Mouse (Mus musculus) kidney, adult 9 months (tissue): ENCODE measurements around the gene Btg3.
"Not testable (repeated sequence)": the region's sequence is repeated elsewhere in the genome, so short reads cannot be mapped to it uniquely, and the experiment has no call there.

Experiments used
- DNase-seq: peaks from one replicate; pipeline ENCODE4 v3.0.0; 2022

The Btg3 gene

GRCm38 (mm10) chr16:78376745-78377570, at the start of gene Btg3:
Btg3 (minus strand) TSS chr16:78377192.
- DNase-seq = peak; percentile 85

- DNase-seq = no peak
These were observed 40.7 kb upstream of the Btg3 start for GRCm38 (mm10) chr16:78417733-78418132.

- no peak for DNase-seq
These were observed 39.5 kb upstream of the Btg3 start for GRCm38 (mm10) chr16:78416500-78416899.

- no peak for DNase-seq
These were observed 33.0 kb upstream of the Btg3 start for GRCm38 (mm10) chr16:78409991-78410390.

DNA sequence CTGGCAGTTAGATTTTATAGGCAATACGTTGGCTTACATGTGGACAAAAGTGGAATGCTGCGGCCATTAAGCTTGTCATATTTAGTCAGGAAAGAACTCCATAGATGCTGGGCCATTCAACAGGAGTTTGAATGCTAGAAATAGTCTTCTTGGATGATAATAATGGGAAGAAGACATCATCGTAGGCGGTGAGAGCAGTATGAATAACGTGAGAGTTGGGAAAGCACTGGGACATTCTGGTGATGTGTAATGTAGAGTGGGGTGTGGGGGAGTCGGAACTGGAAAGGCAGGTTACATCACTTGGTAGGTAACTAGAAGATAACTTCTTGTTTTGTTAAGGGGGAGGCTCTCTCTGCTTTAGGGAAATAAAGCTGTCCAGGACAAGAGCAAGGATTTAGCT, 30.9 kb upstream of the Btg3 start:
- DNase-seq = no peak

GRCm38 (mm10) chr16:78406657-78407056, 29.7 kb upstream of the Btg3 start:
- DNase-seq = no peak

DNA sequence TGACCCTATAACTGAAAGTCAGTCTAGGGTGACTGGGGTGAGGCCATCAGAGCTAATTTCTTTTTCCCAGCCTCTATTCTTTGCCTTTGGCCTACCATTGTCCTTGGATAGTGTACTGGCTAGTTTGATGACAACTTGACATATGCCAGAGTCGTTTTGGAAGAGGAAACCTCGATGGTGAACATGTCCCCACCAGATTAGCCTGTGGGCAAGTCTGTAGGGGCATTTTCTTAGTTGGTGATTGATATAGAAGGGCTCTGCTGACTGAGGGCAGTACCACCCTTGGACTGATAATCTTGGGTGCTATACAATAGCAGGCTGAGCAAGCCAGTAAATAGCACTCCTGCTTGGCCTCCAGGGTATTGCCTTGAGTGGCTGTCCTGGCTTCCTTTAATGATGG, 25.3 kb upstream of the Btg3 start:
- no peak for DNase-seq

- no peak for DNase-seq
These were observed 22.4 kb upstream of the Btg3 start for GRCm38 (mm10) chr16:78399423-78399822.

DNA sequence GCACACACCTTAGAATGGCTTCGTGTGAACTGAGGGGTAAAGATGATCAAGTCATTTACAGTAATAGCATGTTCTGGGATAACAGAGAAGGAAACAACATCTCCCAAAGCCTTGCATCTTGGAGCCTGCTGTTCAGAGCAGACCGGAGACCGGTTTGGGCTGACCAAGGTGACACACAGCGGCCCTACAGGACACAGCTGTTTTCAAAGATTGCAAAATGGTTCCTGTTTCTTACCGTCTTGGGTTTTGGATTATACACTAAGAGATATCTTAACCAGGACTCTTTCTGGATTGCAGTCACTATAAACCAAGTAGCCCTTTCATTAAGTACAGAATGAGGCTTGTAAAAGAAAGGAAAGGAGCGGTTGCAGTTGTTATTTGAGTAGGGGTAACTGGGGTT, 21.7 kb upstream of the Btg3 start:
- DNase-seq = no peak

GRCm38 (mm10) chr16:78391354-78391753, 14.4 kb upstream of the Btg3 start:
- DNase-seq = no peak

DNA sequence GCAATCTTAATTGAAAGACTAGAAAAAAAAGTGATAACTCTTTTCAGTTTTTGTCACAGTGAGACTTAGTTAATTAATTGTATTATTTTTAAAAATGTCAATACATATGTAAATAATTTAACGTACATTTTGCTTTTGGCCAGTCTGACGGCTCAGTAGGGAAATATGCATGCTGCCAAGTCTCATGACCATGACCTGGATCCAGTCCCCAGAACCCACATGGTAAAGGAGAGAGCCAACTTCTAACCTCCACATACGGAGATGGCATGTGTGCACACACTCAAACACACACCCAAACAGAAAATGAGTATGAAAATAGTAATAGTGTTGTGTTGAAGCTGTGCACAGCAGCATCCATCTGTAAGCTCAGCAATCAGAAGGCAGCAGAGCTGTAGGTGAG, 13.0 kb upstream of the Btg3 start:
- DNase-seq = no peak

GRCm38 (mm10) chr16:78389122-78389521, 12.1 kb upstream of the Btg3 start:
- DNase-seq = no peak

- DNase-seq = no peak
These were observed 1.5 kb upstream of the Btg3 start for GRCm38 (mm10) chr16:78378493-78378892.

DNA sequence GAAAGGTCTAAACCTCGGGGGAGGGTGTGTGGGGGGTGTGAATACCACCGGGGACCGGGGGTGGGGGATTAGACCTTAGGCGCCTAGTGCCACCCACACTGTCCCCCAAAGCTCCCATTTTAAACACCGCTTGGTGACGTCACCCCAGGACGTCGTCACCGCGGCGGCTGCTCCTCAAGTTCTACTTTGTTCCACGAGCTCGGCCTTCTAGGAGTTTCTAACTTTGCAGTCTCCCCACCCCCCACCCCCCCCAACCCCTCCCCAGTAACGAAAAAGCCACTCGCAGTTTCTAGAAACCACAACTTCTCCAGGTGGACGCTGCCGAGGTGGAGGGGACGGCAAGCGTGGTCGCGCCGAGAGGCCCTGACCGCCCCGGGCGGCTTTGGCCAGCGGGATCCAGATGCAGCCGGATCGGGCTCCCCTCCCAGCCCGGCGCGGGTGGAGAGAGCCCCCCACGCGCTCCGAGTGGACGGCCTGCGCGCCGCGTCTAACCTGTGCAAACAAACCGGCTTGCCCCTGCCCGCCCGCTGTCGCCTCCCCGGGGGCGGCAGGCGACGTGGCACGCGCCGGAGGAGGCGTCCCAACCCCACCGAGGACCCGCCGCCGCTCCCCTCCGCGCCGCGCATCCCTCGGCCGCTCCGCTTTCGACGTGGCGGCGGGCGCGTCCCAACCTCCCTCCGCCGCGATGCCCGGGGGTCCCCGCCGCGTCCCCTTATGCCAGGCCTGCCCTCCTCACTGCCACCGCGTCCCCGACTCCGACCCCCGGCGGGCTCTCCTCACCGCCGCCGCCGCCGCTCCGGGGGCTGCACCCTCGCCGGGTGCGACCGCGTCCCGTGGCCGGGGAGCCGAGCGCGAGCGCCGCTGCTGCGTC, 936 bp downstream of the Btg3 start:
- peak; percentile 34 for DNase-seq

DNA sequence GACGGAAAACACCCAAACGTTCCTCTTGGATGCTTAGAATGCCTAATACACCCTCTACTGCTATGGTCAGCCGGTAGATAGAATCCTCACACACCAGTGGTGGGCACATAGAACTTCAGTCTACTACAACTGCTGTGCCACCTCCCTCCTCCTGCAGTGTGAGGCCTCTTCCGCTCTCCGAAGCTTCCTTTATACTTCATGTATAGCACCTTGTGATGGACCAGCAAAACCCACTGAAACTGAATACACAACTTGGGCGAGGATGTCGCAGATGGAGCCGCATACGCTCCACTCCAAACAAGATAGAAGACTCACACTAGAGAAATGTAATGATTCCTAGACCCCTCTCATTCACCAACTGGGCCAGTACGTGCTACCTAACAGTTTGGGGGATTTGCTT, 1.8 kb downstream of the Btg3 start:
- peak; percentile 8 for DNase-seq

DNA sequence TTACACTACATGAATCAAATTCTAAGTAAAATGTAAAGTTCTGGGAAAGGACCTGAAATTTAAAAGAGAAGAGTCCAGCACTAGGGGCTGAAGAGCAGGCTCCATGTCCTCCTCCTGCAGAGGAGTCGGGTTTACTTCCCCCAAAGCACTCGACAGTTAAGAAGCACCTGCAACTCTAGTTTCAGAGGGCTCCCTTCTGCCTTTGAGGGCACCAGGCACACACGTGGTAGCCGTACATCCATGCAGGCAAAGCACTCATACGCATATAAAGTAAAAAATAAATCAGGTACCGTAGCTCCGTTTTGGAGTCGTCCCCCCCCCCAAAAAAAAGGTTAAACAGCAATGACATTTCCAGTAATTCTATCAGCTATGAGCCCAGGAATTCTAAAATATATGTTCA, 3.2 kb downstream of the Btg3 start:
- no peak for DNase-seq

DNA sequence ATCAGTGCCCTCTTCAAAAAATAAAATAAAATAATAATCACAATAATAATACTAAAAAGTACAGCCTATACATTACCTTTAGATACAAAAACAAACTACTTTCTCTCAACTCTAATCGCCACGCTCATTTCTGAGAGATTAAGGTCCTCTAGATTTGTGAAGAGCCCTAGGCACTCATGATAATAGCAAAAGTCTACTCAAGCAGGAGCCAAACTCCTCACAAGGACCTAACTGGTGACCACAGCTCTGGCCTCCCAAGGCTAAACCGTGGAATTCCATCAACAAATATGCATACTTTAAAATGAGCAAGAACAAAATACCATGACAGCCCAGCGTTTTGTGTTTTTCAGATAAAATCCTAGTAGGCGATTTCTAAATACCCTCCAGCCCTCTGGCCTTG, 4.2 kb downstream of the Btg3 start:
- DNase-seq = no peak

GRCm38 (mm10) chr16:78371491-78372046, 5.4 kb downstream of the Btg3 start:
- DNase-seq = peak; percentile 24

- DNase-seq = not testable (repeated sequence)
These were observed 12.4 kb downstream of the Btg3 start for GRCm38 (mm10) chr16:78364554-78364953.

- no peak for DNase-seq
These were observed 15.5 kb downstream of the Btg3 start for GRCm38 (mm10) chr16:78361466-78361865.

GRCm38 (mm10) chr16:78357757-78358156, 19.2 kb downstream of the Btg3 start:
- no peak for DNase-seq

DNA sequence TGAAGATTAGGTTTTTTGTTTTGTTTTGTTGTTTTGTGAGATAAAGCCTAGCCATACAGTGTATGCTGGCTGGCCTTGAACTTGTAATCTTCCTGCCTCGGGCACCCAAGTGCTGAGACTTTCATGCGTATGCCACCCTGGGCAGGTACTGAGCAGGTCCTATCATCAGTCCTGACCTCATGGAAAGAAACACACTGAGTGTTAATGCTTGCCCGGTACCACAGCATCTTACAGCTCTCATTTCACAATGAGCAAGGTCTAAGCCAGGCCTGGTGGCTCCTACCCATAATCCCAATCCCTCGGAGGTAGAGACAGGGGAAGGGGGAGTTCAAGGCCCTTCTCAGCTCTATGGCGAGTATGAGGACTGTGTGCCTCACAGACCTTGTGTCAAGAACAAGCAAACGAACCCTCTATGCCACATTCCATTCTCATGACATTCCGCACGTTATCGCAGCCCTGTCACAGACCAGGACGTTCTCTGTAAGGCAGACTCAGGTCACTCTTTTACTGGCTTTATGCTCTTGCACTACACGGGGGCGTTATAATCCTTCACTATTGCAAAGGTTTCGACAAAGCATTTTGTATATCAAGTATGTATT, 29.6 kb downstream of the Btg3 start:
- no peak for DNase-seq

DNA sequence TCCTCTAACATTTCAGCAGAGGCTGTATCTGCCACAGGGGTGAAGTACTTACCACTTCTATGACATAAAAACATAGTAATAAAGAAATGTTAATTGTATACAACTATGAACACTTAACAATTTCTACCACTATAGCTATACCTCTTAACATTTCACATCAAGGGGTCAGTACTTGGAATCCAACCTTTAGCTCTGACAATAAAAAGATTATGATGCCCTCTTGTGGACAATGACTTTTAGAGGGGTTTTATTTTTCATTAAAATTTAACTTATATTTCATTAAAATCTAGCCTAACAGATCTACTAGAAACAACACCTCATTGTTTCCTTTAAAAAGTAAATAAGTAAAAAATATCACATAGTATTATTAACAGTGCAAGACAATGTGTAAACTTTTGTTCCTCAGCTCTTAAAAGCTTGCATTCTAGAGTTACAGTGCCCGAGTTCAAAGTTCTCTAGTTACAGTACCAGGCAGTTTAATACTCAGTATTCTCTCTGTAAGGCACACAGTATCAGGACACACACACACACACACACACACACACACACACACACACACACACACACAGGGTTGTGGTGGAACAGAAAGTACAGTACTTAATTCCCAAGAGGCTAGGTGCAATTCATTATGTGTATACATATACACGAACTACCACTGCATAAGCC, 30.2 kb downstream of the Btg3 start:
- DNase-seq = peak; percentile 18
